Mouse (Mus musculus) cerebellum, adult 8-10 months (tissue): ENCODE measurements around the gene Tent4b.

ENCODE experiments used
- DNase-seq: peaks from one replicate; pipeline ENCODE4 v3.0.0; 2022

Gene Tent4b

DNA sequence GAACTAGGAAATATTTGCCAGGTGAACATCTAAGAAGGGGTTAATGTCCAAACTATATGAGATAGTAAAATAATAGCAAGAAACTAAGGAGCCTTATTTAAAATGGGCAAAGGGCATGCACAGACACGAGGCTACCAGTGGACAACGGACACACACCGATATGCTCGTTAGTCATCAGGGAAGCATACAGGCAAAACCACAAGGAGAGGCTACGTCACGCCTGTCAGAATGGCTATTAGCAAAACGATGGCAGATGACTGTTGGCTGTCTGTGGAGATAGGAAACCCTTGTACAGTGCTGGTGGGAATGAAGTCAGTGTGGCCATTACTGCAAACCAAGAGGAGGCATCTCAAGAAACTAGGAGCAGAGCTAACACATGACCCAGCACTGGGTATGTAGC is 81.9 kb downstream of the Tent4b start:
- DNase-seq = no peak

- no peak for DNase-seq
Observed at GRCm38 (mm10) chr8:88282684-88283083, 83.7 kb downstream of the Tent4b start.

DNA sequence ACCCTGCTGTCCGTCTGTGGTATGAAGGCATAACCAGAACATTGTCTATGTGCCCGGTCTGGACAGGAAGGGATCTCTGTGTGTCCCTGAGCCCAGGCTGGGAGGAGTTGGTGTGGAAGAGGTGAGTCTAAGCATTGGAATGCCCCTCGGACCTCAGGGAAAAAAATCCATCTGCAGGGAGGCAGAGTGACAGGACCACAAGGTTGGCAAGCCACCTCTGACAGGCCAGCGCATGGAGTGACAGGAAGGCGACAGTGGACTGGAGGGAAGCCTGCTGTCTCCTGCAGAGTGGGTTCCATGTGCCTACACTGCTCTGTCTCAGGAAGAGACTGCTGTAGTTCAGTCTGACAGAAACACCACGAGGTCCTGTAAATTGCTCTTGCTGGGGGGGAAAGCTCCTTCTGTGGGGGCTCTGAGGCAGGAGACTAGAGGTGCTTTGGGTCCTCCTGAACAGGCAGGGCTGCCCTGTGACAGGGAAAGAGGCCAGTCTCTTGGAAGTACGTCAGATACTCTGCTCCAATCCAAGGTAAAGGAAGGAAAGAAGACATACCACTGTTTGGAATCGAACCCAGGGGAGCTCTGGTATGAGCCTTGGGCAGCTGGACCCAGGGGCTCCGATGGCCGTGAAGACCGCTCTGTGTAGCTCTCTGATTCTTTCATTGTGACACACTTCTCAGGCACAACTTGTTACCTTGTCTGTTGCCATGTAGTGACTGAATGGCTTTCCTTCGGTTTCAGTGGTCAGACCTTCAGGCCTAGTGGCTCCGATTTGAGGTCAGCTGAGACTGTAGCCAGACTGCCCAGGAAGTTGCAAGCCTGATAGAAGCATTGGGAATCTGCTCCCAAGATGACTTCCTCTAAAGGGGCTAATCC is 84.5 kb downstream of the Tent4b start:
- DNase-seq = no peak

GRCm38 (mm10) chr8:88284738-88285137 is 85.7 kb downstream of the Tent4b start:
- DNase-seq = no peak

DNA sequence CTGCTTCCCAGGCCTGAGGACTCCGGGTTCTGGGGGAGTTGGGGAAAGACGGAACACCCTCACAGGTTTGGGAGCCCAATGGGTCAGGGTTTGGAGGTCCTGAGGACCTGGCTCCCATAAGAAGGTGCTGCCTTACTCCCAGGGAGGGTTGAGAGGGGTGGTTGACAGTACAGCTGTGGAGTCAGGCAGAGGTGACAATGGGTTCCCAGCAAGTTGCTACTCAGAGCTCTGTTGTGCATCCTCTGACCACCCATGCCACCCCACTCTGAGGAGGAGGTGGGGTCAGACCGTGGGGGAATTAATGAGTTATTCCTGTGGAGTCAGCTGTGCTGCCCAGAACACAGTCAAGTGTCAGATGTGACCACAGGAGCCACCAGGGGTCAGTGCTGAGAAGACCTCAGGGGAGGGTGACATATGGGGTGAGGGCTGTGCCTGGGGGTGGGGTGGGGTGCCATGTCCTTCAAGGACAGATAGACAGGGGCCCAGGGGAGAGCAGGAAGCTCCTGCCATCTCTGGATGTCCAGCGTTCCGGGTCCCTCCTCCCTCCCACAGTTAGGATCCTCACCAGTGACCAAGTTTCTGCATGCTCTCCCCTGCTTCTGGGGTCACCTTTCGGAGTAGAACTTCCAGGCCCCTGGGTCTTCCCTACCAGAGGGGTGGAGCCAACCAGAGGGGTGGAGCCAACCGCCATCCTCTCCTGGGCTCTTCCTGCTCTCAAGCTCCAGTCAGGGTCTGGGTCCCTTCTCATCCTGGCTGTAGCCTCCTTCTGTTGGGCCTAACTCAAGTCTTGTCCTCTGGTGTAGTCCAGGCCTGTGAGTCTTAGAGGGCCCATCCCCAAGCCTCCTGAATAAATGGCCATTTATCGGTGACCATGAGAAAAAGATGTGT is 86.7 kb downstream of the Tent4b start:
- no peak for DNase-seq

DNA sequence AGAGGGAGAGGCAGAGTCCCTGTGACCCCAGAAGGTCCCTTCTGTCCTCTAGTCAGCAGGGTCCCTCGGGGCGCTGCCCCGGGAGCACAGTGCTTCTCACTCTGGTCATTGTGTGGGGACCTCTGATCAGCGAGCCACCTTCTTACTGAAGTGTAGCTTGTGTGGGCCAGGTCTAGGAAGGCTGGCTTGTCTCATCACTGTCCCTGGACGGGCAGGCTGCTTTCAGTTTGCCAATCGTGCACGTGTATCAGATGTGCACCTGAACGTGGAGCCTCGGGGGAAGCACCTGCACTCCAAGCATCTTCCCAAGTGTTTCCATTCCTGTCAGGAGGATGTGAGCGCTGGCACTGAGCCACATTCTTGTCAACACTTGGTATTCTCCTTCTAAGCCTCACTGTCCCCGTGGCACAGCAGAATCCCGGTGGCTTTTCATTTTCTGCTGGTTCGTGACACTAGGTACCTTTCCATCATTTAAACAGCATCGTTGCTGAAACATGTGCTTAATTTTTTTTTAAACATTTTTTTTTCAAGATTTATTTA is 87.5 kb downstream of the Tent4b start:
- DNase-seq = no peak

DNA sequence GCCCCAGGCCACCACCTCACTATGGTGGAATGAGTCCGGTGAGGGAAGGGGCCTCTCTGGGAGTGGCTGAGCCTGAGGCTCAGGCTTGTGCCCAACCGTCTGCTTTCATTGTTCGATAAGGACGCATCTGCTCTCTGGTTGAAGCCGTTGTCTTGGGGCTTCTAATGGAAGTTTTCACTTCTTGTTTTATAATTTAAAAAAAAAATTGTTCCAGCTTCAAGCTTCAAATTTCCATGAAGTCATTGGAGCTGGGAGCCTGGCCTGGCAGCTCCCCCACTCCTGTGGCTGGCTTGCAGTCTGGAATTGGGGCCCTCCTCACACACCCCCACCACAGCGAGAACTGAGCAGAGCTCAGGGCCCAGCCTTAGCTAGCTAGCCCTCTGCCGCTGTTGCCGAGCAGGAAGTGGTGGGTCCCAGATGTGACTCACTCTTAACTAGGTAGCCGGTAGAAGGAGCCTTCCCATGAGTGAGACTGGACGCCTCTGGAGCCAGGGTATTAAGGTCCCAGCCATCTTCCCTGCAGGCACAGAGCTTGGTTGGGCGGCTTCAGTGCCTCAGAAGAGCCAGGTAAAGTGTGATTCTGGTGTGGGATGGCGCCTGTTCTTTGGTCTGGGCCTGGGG is 89.7 kb downstream of the Tent4b start:
- DNase-seq = no peak

DNA sequence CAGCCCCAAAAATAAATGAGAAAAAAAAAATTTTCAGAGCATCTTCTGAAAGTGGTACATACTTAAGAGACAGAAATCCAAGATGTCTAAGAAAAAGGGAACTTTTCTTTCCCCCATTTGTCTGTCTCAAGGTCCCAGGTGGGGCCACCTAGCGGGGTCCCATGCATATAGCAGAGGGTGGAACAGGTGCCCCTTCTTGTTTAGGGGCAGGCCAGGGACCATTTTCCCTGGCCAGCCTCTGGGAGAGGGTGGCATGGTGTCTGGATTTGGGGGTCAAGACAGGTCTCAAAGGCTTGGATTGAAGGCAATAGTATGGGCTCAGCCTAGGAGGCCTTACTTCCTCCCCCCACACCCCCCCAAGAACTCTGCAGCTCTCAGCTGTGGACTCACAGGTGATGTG is 90.9 kb downstream of the Tent4b start:
- no peak for DNase-seq

DNA sequence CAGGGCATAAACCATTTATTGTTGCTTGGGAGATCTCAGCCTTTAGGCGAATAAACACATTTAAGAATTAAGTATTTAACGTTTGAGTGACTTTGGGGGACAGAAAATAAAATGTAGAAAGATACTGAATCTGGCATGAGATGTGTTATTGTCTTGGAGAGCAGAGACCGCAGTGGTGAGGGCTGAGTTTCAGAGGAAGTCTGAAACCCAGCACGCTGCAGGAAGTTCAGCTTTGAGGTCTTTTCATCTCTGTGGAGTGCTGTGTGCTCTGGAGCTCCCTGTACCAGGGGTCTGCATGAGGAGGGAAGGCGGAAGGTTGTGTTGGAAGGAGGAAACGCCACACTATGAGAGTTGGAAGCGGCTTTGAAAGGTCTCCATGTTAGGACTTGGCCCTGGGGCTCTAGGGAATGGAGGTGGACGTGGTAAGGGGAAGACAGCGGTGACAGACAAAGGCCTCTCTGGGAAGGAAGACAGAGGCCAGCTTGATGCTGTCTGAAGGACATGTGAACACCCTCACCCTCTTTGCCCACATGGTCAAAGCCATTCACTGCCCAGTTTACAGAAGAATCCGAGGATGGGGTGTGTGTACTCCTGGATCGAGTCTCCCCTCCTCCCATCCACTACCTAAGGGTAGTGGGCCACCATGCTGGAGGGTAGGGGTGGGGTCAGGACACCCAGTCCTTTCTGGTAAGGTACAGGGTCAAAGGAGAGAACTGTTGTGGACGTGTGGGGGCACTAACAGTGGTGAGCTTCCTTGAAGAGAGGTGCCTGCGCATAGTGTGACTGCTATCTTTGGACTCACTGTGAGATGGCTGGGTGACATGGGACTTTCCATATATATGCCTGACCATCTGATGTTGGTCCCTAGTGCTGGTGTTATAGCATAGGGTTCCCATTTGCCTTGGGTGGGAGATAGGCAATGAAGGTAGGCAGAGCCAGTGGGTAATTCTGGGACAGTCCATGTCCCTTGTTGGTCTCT is 91.6 kb downstream of the Tent4b start:
- DNase-seq = no peak

DNA sequence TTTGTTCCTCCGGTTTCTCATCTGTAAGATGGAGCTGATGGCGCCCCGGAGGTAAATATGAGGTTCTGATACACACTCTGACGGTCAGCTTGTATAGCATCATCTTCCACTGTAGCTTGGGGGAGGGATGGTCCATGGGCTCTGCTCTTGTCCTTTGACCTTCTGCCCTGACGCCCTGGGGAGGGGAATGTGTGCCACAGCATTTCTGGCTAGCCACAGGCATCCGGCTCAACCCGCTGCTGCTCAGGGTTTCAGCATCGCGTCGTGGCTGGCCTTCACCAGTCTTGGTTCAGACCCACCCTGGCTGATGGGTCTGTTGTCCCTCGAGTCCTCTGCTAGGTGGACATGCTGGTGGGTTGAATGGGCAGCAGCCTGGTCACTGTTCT is 92.3 kb downstream of the Tent4b start:
- no peak for DNase-seq

- no peak for DNase-seq
Observed at GRCm38 (mm10) chr8:88292926-88293325, 93.9 kb downstream of the Tent4b start.

GRCm38 (mm10) chr8:88293590-88294356 is 94.8 kb downstream of the Tent4b start:
- DNase-seq = no peak

- DNase-seq = no peak
Observed at GRCm38 (mm10) chr8:88294977-88295376, 96.0 kb downstream of the Tent4b start.

DNA sequence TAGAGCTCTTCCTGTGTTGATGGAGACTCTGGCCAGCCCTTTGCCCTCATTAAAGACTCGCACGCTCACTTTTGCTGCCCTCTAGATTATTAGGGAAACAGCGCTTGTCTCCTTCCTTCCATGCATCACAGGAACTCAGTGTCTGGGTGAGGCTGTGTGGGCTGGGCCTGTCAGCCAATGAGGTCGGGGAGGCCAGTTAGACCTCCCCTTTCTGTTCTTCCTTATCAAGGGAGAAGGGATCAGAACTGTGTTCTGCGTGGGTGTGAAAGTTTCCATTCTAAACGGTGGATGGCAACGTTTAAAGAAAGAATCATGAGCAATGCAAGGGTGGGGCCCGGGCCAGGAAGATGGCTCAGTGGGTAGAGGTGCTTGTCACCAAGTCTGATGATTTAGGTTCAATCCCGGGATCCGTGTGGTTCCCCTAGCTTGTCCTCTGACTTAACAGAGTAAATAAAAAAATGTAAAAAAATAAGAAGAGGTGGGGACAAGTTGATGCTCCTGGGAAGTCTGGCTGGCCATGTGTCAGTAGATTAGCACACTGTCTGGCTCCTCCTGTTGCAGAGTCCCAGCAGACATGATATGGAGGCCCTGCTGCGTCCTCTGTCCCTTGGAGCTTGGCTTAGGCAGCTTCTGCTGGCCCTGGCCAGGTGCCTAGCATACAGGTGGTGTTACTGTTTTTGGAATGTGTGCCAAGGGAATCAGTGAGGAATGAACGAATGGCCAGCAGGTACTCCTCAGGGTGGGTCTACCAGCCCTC is 99.1 kb downstream of the Tent4b start:
- DNase-seq = peak; percentile 47

- no peak for DNase-seq
Observed at GRCm38 (mm10) chr8:88298733-88299103, 99.7 kb downstream of the Tent4b start.

DNA sequence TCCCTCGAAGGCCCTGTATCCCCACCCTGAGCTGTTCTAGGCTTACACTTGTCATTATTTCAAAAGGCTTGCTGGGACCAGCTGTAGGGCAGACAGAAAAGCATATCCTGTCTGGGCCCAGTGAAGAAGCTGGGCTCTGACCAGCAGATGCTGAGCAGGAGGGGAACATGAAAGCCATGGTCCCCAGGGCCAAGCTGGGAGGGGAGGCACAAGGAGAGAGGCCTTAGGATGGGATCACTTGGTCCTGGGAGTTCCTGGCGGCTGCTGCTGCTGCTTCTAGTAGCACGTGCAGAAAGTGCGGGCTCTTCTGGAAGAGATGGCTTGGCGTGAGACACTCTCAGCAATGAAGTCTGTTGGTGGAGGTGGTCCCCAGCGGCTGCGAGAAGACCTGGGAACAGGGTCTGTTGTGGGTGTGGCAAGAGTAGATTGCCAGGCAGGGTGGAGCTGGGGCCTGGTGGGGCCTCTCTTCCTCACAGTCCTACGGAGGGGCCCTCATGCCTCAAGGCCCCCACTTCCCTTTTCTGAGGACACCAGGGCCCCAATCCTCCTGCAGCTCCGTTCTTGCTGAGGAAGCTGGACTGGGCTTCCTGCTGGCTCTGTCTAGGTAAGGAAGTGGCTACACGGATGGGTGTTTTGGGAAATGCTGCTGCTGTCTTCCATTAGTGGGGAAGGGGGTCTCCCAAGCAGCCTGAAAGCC is 101.0 kb downstream of the Tent4b start:
- no peak for DNase-seq

DNA sequence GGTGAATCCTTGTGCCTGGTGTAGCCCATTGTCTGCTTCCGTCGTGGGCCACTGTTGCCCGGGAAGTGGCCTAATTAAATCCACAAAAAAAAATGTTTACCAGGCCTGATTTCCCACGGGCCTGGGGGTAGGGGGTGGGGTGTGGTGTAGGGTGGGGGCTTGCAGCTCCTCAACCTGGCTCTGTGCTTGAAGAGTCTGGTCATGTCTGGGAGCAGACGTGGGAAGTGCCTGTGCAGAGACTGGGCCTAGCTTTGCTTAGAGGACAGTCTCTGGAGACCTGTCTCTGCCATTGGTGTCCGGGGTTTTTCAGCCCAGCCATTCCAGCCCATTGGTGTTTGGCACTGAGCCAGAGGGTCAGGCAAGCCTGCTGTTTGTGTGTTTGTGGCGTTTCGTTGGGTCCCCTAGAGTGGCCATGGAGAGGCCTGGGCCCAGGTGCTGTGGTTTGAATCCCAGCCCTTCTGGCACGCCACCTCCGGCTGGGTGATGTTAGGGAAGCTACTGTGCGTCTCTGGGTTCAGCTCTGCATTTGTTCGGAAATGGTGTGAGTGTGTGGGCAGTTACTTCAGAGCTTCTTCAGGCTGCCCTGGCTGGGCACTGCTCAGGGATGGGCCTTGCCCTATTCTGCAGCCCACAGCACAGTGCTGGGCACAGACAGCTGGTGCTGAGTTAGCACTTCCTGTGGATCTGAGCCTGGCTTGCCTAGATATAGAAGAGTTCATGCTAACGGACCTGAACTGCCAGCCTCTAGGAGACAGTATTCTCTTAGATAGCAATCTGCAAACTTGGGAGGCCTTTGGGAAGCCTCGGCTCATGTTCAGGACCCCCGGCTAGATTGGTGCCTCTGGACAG is 102.8 kb downstream of the Tent4b start:
- DNase-seq = no peak

DNA sequence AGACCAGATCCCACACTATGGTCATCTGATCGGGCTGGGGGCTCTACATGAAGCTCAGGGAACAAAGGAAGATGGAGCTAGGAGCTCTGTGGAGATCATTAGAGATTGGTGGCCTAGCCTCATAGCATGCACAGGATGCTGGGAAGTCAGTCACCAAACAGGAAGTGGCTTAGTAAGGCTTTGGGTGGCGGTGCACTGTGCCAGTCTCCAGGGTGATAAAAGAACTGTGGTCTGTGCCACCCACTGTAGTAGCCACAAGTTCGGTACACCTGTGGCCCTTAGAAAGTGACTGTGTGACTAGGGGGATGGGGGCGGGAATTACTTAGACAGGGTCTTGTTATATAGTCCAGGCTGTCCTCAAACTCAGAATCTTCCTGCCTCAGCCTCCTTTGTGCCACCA is 106.8 kb downstream of the Tent4b start:
- DNase-seq = no peak

DNA sequence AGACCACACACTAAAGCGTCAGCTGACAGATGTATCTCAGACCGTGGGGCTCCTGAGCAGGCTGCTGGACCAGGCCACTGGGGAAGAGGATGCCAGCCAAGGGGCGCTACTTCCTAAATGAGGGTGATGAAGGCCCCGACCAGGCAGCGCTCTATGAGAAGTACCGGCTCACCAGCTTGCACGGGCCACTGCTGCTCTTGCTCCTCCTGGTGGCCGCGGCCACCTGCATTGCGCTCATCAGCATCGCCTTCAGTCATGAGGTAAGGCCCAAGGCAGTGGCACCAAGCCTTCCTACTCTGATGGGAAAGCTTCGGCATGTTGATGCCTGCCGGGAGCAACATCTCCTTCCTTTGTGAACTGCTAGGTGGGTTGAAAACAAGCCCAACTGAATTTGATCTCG is 107.5 kb downstream of the Tent4b start:
- no peak for DNase-seq
